Mouse (Mus musculus): ENCODE results near the gene Tnrc6c. TPM values are rescaled to one million over a fixed set of nuclear protein-coding genes. Genes with fewer than 3 reads are reported as not detected.

Gene Tnrc6c
- polyA plus RNA-seq, 1 experiment from 2014 or later: 18.8 TPM

- no peaks in the 10 kb centered on the region; the same call in 1 of the 2 replicates for H3K27me3 ChIP-seq (ENCODE audit: control insufficient read depth, insufficient read depth, low read length)
- peak overlapping the region; percentile 98 for H3K4me3 ChIP-seq (ENCODE audit: low read depth, low read length)
- WGBS: 5% methylated on average over 10 of the region's 10 CpGs
- no peak for ATAC-seq (replicated peaks; ENCODE audit: low FRiP score)
- peaks cover 9% of the 10 kb centered on the region for H3K4me1 ChIP-seq (replicated peaks; ENCODE audit: control insufficient read depth, insufficient read depth, low read length)
- H3K9me3 ChIP-seq (ENCODE audit: control insufficient read depth, low read length): no peaks in the 10 kb centered on the region
- no peaks in the 10 kb centered on the region for H3K36me3 ChIP-seq (ENCODE audit: control insufficient read depth, insufficient read depth, low read length)
- peak overlapping the region; percentile 96 for H3K9ac ChIP-seq (ENCODE audit: low read length)
- no peak for DNase-seq (ENCODE audit: low spot score)
- no peak overlapping the region for H3K27ac ChIP-seq (ENCODE audit: low read depth, low read length)
- H3K4me2 ChIP-seq (ENCODE audit: low read depth, low read length, severe bottlenecking): peak overlapping the region; percentile 70
Observed at GRCm38 (mm10) chr11:117656077-117656401, 1.9 kb downstream of the Tnrc6c start.

- no peaks in the 10 kb centered on the region for H3K27me3 ChIP-seq (ENCODE audit: control insufficient read depth, insufficient read depth, low read length)
- no peak for DNase-seq (ENCODE audit: low spot score)
- H3K36me3 ChIP-seq (ENCODE audit: control insufficient read depth, insufficient read depth, low read length): no peaks in the 10 kb centered on the region
- 62% methylated on average over 4 of the region's 4 CpGs for WGBS
- no peaks in the 10 kb centered on the region for H3K9me3 ChIP-seq (ENCODE audit: control insufficient read depth, low read length)
- H3K4me2 ChIP-seq (ENCODE audit: low read depth, low read length, severe bottlenecking): no peak overlapping the region
- H3K4me3 ChIP-seq (ENCODE audit: low read depth, low read length): no peak overlapping the region
- ATAC-seq (replicated peaks; ENCODE audit: low FRiP score): no peak
- H3K27ac ChIP-seq (ENCODE audit: low read depth, low read length): no peak overlapping the region
- H3K9ac ChIP-seq (ENCODE audit: low read length): no peak overlapping the region
- H3K4me1 ChIP-seq (replicated peaks; ENCODE audit: control insufficient read depth, insufficient read depth, low read length): peaks cover 9% of the 10 kb centered on the region
Observed at GRCm38 (mm10) chr11:117658974-117659373, 4.9 kb downstream of the Tnrc6c start.

DNA sequence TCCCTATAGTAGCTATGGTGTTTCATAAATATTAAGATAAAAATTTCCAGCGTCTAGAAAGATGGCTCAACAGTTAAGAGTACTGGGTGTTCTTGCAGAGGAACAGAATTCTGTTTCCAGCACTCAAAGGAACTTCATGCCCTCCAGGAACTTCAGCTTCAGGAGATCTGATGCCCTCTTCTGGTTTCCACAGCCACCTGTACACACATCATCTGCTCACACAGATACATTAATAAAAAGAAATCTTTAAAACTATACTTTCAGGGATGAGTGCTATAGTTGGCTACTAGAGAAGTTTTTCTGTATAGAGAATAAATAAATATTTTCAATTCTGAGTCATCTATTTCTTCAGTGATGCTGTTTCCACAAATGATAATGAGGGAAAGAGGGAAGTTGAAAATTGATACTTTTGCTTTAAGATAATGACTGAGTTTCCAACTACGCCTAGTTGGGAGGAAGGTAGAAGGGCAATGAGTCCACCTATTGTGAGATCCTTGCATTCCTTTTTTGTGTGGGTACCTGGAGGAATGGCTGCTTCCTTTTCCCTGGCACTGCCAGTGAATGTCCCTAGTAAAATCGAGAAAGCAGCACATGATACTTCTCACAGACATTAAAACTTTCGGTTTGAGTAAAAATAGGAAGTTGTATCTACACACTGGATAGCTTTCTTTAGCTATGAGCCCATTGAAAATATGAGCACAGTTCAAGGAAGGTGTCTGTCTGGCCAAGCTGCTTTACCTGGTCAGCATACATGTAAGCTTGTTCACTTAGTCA is 9.1 kb downstream of the Tnrc6c start:
- DNase-seq (ENCODE audit: low spot score): no peak
- Histone ChIP-seq H3K9me3 (ENCODE audit: control insufficient read depth, low read length) (no peaks in the 10 kb centered on the region), H3K4me2 (ENCODE audit: low read depth, low read length, severe bottlenecking) (no peak overlapping the region), H3K27ac (ENCODE audit: low read depth, low read length) (no peak overlapping the region), H3K27me3 (ENCODE audit: control insufficient read depth, insufficient read depth, low read length) (no peaks in the 10 kb centered on the region), H3K9ac (ENCODE audit: low read length) (no peak overlapping the region), H3K4me3 (ENCODE audit: low read depth, low read length) (no peak overlapping the region), H3K4me1 (replicated peaks; ENCODE audit: control insufficient read depth, insufficient read depth, low read length) (0 out of 2 replicates have a peak, but pooled peaks cover 2% of the 10 kb centered on the region), H3K36me3 (ENCODE audit: control insufficient read depth, insufficient read depth, low read length) (no peaks in the 10 kb centered on the region)
- no peak for ATAC-seq (replicated peaks; ENCODE audit: low FRiP score)
- 82% methylated on average over 4 of the region's 4 CpGs for WGBS

- H3K4me3 ChIP-seq (ENCODE audit: low read depth, low read length): no peak overlapping the region
- no peak overlapping the region for H3K9ac ChIP-seq (ENCODE audit: low read length)
- no peak overlapping the region for H3K27ac ChIP-seq (ENCODE audit: low read depth, low read length)
- DNase-seq (ENCODE audit: low spot score) (no peak), ATAC-seq (replicated peaks; ENCODE audit: low FRiP score) (no peak)
- 0 out of 2 replicates have a peak, but pooled peaks cover 2% of the 10 kb centered on the region for H3K4me1 ChIP-seq (replicated peaks; ENCODE audit: control insufficient read depth, insufficient read depth, low read length)
- H3K27me3 ChIP-seq (ENCODE audit: control insufficient read depth, insufficient read depth, low read length): no peaks in the 10 kb centered on the region
- no peak overlapping the region for H3K4me2 ChIP-seq (ENCODE audit: low read depth, low read length, severe bottlenecking)
- no peaks in the 10 kb centered on the region for H3K36me3 ChIP-seq (ENCODE audit: control insufficient read depth, insufficient read depth, low read length)
- H3K9me3 ChIP-seq (ENCODE audit: control insufficient read depth, low read length): no peaks in the 10 kb centered on the region
Observed at GRCm38 (mm10) chr11:117663810-117664139, 9.7 kb downstream of the Tnrc6c start.

GRCm38 (mm10) chr11:117665189-117665588 is 11.1 kb downstream of the Tnrc6c start:
- no peak for ATAC-seq (replicated peaks; ENCODE audit: low FRiP score)
- WGBS: 50% methylated on average over 3 of the region's 3 CpGs

DNA sequence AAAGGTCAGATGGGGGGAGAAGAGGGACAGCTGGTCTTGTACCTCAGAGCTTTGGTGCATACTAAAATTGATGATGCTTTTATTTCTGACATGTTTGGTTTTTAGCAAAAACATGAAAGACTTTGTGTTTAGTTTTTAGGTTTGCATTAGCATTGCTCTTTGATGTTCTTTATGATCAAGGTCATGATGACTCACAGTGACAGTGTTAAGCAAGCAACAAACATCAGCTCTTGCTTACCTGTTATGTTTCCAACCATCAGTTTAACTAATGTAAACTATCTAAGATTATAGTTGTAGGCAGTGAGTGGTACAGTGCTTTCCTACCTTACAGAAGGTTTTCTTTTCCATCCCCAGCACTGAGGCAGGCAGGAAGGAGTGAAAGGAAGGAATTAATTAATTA is 12.5 kb downstream of the Tnrc6c start:
- H3K36me3 ChIP-seq (ENCODE audit: control insufficient read depth, insufficient read depth, low read length): no peaks in the 10 kb centered on the region
- DNase-seq (ENCODE audit: low spot score) (no peak), ATAC-seq (replicated peaks; ENCODE audit: low FRiP score) (no peak)
- H3K9me3 ChIP-seq (ENCODE audit: control insufficient read depth, low read length): no peaks in the 10 kb centered on the region
- no peak overlapping the region for H3K4me2 ChIP-seq (ENCODE audit: low read depth, low read length, severe bottlenecking)
- H3K27me3 ChIP-seq (ENCODE audit: control insufficient read depth, insufficient read depth, low read length): no peaks in the 10 kb centered on the region
- no peaks in the 10 kb centered on the region for H3K4me1 ChIP-seq (replicated peaks; ENCODE audit: control insufficient read depth, insufficient read depth, low read length)
- H3K27ac ChIP-seq (ENCODE audit: low read depth, low read length): no peak overlapping the region
- no peak overlapping the region for H3K9ac ChIP-seq (ENCODE audit: low read length)
- no peak overlapping the region for H3K4me3 ChIP-seq (ENCODE audit: low read depth, low read length)

More at GRCm38 (mm10) chr11:117665189-117665588, 11.1 kb downstream of the Tnrc6c start:
- H3K36me3 ChIP-seq (ENCODE audit: control insufficient read depth, insufficient read depth, low read length): no peaks in the 10 kb centered on the region
- no peak overlapping the region for H3K9ac ChIP-seq (ENCODE audit: low read length)
- DNase-seq (ENCODE audit: low spot score): no peak
- no peaks in the 10 kb centered on the region for H3K9me3 ChIP-seq (ENCODE audit: control insufficient read depth, low read length)
- no peak overlapping the region for H3K4me3 ChIP-seq (ENCODE audit: low read depth, low read length)
- H3K27ac ChIP-seq (ENCODE audit: low read depth, low read length): no peak overlapping the region
- no peaks in the 10 kb centered on the region for H3K4me1 ChIP-seq (replicated peaks; ENCODE audit: control insufficient read depth, insufficient read depth, low read length)
- H3K27me3 ChIP-seq (ENCODE audit: control insufficient read depth, insufficient read depth, low read length): no peaks in the 10 kb centered on the region
- H3K4me2 ChIP-seq (ENCODE audit: low read depth, low read length, severe bottlenecking): no peak overlapping the region

GRCm38 (mm10) chr11:117667152-117667551 is 13.1 kb downstream of the Tnrc6c start:
- Histone ChIP-seq H3K36me3 (ENCODE audit: control insufficient read depth, insufficient read depth, low read length) (no peaks in the 10 kb centered on the region), H3K4me2 (ENCODE audit: low read depth, low read length, severe bottlenecking) (no peak overlapping the region), H3K27me3 (ENCODE audit: control insufficient read depth, insufficient read depth, low read length) (no peaks in the 10 kb centered on the region), H3K9ac (ENCODE audit: low read length) (no peak overlapping the region), H3K4me3 (ENCODE audit: low read depth, low read length) (no peak overlapping the region), H3K27ac (ENCODE audit: low read depth, low read length) (no peak overlapping the region), H3K9me3 (ENCODE audit: control insufficient read depth, low read length) (no peaks in the 10 kb centered on the region), H3K4me1 (replicated peaks; ENCODE audit: control insufficient read depth, insufficient read depth, low read length) (no peaks in the 10 kb centered on the region)
- ATAC-seq (replicated peaks; ENCODE audit: low FRiP score) (no peak), DNase-seq (ENCODE audit: low spot score) (no peak)
- WGBS: 93% methylated on average over 5 of the region's 5 CpGs

- no peaks in the 10 kb centered on the region for H3K4me1 ChIP-seq (replicated peaks; ENCODE audit: control insufficient read depth, insufficient read depth, low read length)
- H3K27me3 ChIP-seq (ENCODE audit: control insufficient read depth, insufficient read depth, low read length): no peaks in the 10 kb centered on the region
- WGBS: 83% methylated on average over 5 of the region's 5 CpGs
- no peak overlapping the region for H3K4me2 ChIP-seq (ENCODE audit: low read depth, low read length, severe bottlenecking)
- no peaks in the 10 kb centered on the region for H3K36me3 ChIP-seq (ENCODE audit: control insufficient read depth, insufficient read depth, low read length)
- H3K9ac ChIP-seq (ENCODE audit: low read length): no peak overlapping the region
- H3K9me3 ChIP-seq (ENCODE audit: control insufficient read depth, low read length): no peaks in the 10 kb centered on the region
- ATAC-seq (replicated peaks; ENCODE audit: low FRiP score) (no peak), DNase-seq (ENCODE audit: low spot score) (no peak)
- no peak overlapping the region for H3K4me3 ChIP-seq (ENCODE audit: low read depth, low read length)
- H3K27ac ChIP-seq (ENCODE audit: low read depth, low read length): no peak overlapping the region
Observed at GRCm38 (mm10) chr11:117667825-117668224, 13.7 kb downstream of the Tnrc6c start.

- no peaks in the 10 kb centered on the region for H3K27me3 ChIP-seq (ENCODE audit: control insufficient read depth, insufficient read depth, low read length)
- H3K9ac ChIP-seq (ENCODE audit: low read length): no peak overlapping the region
- H3K4me2 ChIP-seq (ENCODE audit: low read depth, low read length, severe bottlenecking): no peak overlapping the region
- H3K36me3 ChIP-seq (ENCODE audit: control insufficient read depth, insufficient read depth, low read length): no peaks in the 10 kb centered on the region
- no peak overlapping the region for H3K27ac ChIP-seq (ENCODE audit: low read depth, low read length)
- peaks cover 4% of the 10 kb centered on the region; the same call in 1 of the 2 replicates for H3K4me1 ChIP-seq (replicated peaks; ENCODE audit: control insufficient read depth, insufficient read depth, low read length)
- H3K9me3 ChIP-seq (ENCODE audit: control insufficient read depth, low read length): no peaks in the 10 kb centered on the region
- no peak overlapping the region for H3K4me3 ChIP-seq (ENCODE audit: low read depth, low read length)
- no peak for ATAC-seq (replicated peaks; ENCODE audit: low FRiP score)
- DNase-seq (ENCODE audit: low spot score): no peak
- WGBS: 86% methylated on average over 5 of the region's 5 CpGs
Observed at GRCm38 (mm10) chr11:117671626-117672025, 17.5 kb downstream of the Tnrc6c start.

Measured in forebrain, embryonic 11.5 days (tissue).